Mouse (Mus musculus) urinary bladder, postnatal 36 days (tissue): ENCODE results near the gene Ccdc138.
"Not testable (repeated sequence)": the region's sequence is repeated elsewhere in the genome, so short reads cannot be mapped to it uniquely, and the experiment has no call there.

Experiments used
- DNase-seq, 2 experiments: peaks; one replicate each; pipeline ENCODE4 v3.0.0; 2022; ENCODE audit warnings: low spot score in 2 of 2, mixed read lengths in 1 of 2

Ccdc138 gene

GRCm38 (mm10) chr10:58497320-58498284 lies at the start of gene Ccdc138:
Gene Ccdc138 (plus strand): TSS chr10:58497948.
- peak; percentile 94 to 95 for DNase-seq

GRCm38 (mm10) chr10:58451575-58451974 lies 46.2 kb upstream of the Ccdc138 start:
- no peak for DNase-seq

- no peak for DNase-seq
Observed at GRCm38 (mm10) chr10:58452185-58452584, 45.6 kb upstream of the Ccdc138 start.

GRCm38 (mm10) chr10:58459896-58460295 lies 37.9 kb upstream of the Ccdc138 start:
- no peak for DNase-seq

- no peak for DNase-seq
Observed at GRCm38 (mm10) chr10:58477086-58477755, 20.5 kb upstream of the Ccdc138 start.

GRCm38 (mm10) chr10:58478071-58478578 lies 19.6 kb upstream of the Ccdc138 start:
- no peak for DNase-seq

GRCm38 (mm10) chr10:58479954-58480490 lies 17.7 kb upstream of the Ccdc138 start:
- no peak for DNase-seq

GRCm38 (mm10) chr10:58491031-58491430 lies 6.7 kb upstream of the Ccdc138 start:
- DNase-seq, result no peak

GRCm38 (mm10) chr10:58495637-58496036 lies 2.1 kb upstream of the Ccdc138 start:
- DNase-seq, result no peak

- no peak for DNase-seq
Observed at GRCm38 (mm10) chr10:58496732-58497131, 1.0 kb upstream of the Ccdc138 start.

- DNase-seq, result no peak
Observed at GRCm38 (mm10) chr10:58498516-58498915, 768 bp downstream of the Ccdc138 start.

GRCm38 (mm10) chr10:58529358-58529757 lies 31.6 kb downstream of the Ccdc138 start:
- DNase-seq, result no peak

GRCm38 (mm10) chr10:58530896-58531790 lies 33.4 kb downstream of the Ccdc138 start:
- DNase-seq, result no peak

GRCm38 (mm10) chr10:58532177-58532576 lies 34.4 kb downstream of the Ccdc138 start:
- no peak for DNase-seq

- not testable (repeated sequence) for DNase-seq
Observed at GRCm38 (mm10) chr10:58536276-58536675, 38.5 kb downstream of the Ccdc138 start.

GRCm38 (mm10) chr10:58540613-58541012 lies 42.9 kb downstream of the Ccdc138 start:
- DNase-seq, result no peak

GRCm38 (mm10) chr10:58548739-58549138 lies 51.0 kb downstream of the Ccdc138 start:
- no peak for DNase-seq

- DNase-seq, result no peak
Observed at GRCm38 (mm10) chr10:58554693-58555387, 57.1 kb downstream of the Ccdc138 start.

GRCm38 (mm10) chr10:58559098-58559497 lies 61.4 kb downstream of the Ccdc138 start:
- DNase-seq, result peak; percentile 31 to 51

GRCm38 (mm10) chr10:58559901-58560300 lies 62.2 kb downstream of the Ccdc138 start:
- peak; percentile 16 to 23 for DNase-seq
